Mouse (Mus musculus) MN1 (cell line): ENCODE measurements at regions not wholly inside any gene's neighbourhood (a gene's known extent, or its start where the extent isn't known, plus 50 kb on each side); places are given as distances from the start of the nearest gene placed in this dataset.
A peak's percentile ranks its signal among the peaks of the same experiment; 100 is the strongest.

Source experiments
- DNase-seq: peaks from one replicate; pipeline ENCODE4 v3.0.0-alpha.2; 2016; ENCODE audit warnings: low spot score

GRCm38 (mm10) chr11:44156490-44157345 lies 243.1 kb upstream of the Il12b start:
- DNase-seq = no peak

GRCm38 (mm10) chr11:44158236-44158635 lies 241.6 kb upstream of the Il12b start:
- no peak for DNase-seq

- no peak for DNase-seq
Measured at GRCm38 (mm10) chr11:44161734-44162418, 238.0 kb upstream of the Il12b start.

- no peak for DNase-seq
Measured at GRCm38 (mm10) chr11:44163049-44163448, 236.8 kb upstream of the Il12b start.

GRCm38 (mm10) chr11:44163748-44164147 lies 236.1 kb upstream of the Il12b start:
- no peak for DNase-seq

- DNase-seq = no peak
Measured at GRCm38 (mm10) chr11:44164186-44164585, 235.7 kb upstream of the Il12b start.

GRCm38 (mm10) chr11:44167724-44168500 lies 232.0 kb upstream of the Il12b start:
- no peak for DNase-seq

GRCm38 (mm10) chr11:44172478-44172877 lies 227.4 kb upstream of the Il12b start:
- no peak for DNase-seq

GRCm38 (mm10) chr11:44173196-44173595 lies 226.7 kb upstream of the Il12b start:
- DNase-seq = no peak

- DNase-seq = no peak
Measured at GRCm38 (mm10) chr11:44174548-44174947, 225.3 kb upstream of the Il12b start.

GRCm38 (mm10) chr11:44179711-44180110 lies 220.2 kb upstream of the Il12b start:
- DNase-seq = no peak

GRCm38 (mm10) chr11:44183823-44184222 lies 216.0 kb upstream of the Il12b start:
- DNase-seq = no peak

GRCm38 (mm10) chr11:44185218-44185890 lies 214.5 kb upstream of the Il12b start:
- DNase-seq = no peak

GRCm38 (mm10) chr11:44188202-44188601 lies 211.7 kb upstream of the Il12b start:
- no peak for DNase-seq

- DNase-seq = no peak
Measured at GRCm38 (mm10) chr11:44193806-44194205, 206.1 kb upstream of the Il12b start.

- DNase-seq = no peak
Measured at GRCm38 (mm10) chr11:44202716-44203115, 197.1 kb upstream of the Il12b start.

- DNase-seq = no peak
Measured at GRCm38 (mm10) chr11:44204384-44204783, 195.5 kb upstream of the Il12b start.

GRCm38 (mm10) chr11:44206866-44207265 lies 193.0 kb upstream of the Il12b start:
- DNase-seq = no peak

- DNase-seq = peak; percentile 7
Measured at GRCm38 (mm10) chr11:44211871-44212441, 187.9 kb upstream of the Il12b start.

GRCm38 (mm10) chr11:44214095-44214494 lies 185.8 kb upstream of the Il12b start:
- no peak for DNase-seq

GRCm38 (mm10) chr11:44216346-44216745 lies 183.5 kb upstream of the Il12b start:
- DNase-seq = no peak

- no peak for DNase-seq
Measured at GRCm38 (mm10) chr11:44219971-44220370, 179.9 kb upstream of the Il12b start.
